Mouse (Mus musculus): ENCODE data around the gene Etnk1. TPM values are rescaled to one million over a fixed set of nuclear protein-coding genes. Genes with fewer than 3 reads are reported as not detected.

Etnk1 gene
- total and polyA plus RNA-seq, 3 experiments: 29.9 to 37.0 (median 33.6) TPM

GRCm38 (mm10) chr6:143224057-143224456 is 57.0 kb downstream of the Etnk1 start:
- Histone ChIP-seq H3K4me1 (ENCODE audit: control insufficient read depth in 1 of 2, insufficient read depth in 2 of 2, low read length in 2 of 2) (no peaks in the 10 kb centered on the region; a peak in 1 of 4 replicates), H3K27me3 (ENCODE audit: control insufficient read depth in 1 of 2, insufficient read depth in 2 of 2, low read length in 2 of 2) (no peaks in the 10 kb centered on the region), H3K9ac (ENCODE audit: control insufficient read depth, low read depth, low read length, poor library complexity, severe bottlenecking) (no peak overlapping the region), H3K9me3 (replicated peaks; ENCODE audit: insufficient read depth, low read length) (no peaks in the 10 kb centered on the region), H3K36me3 (ENCODE audit: control insufficient read depth in 1 of 2, insufficient read depth in 2 of 2, low read length in 2 of 2) (no peaks in the 10 kb centered on the region), H3K27ac (ENCODE audit: control insufficient read depth, low read depth, low read length) (no peak overlapping the region), H3K4me3 (ENCODE audit: control insufficient read depth in 1 of 2, insufficient read depth in 1 of 2, low read depth in 2 of 2, low read length in 2 of 2) (no peak overlapping the region), H3K79me2 (ENCODE audit: control insufficient read depth, insufficient read depth, low read length, poor library complexity) (no peaks in the 10 kb centered on the region)
- TF ChIP-seq POLR2AphosphoS5 (IDR thresholded peaks at IDR 0.05; ENCODE audit: borderline replicate concordance, low read depth, low read length) (no peak), E2F4 (IDR thresholded peaks at IDR 0.05; ENCODE audit: borderline replicate concordance, low read depth, low read length) (no peak), MXI1 (IDR thresholded peaks at IDR 0.05; ENCODE audit: low read depth, low read length) (no peak), ZNF384 (IDR thresholded peaks at IDR 0.05; ENCODE audit: low read depth, low read length) (no peak), GATA1 (IDR thresholded peaks at IDR 0.05; ENCODE audit: low read depth, low read length) (no peak), HCFC1 (IDR thresholded peaks at IDR 0.05; ENCODE audit: low read depth, low read length) (no peak), USF2 (IDR thresholded peaks at IDR 0.05; ENCODE audit: borderline replicate concordance in 1 of 2, insufficient read depth in 1 of 2, low read depth in 1 of 2, low read length in 2 of 2) (no peak), GABPA (IDR thresholded peaks at IDR 0.05; ENCODE audit: low read depth, low read length) (no peak), ZC3H11A (IDR thresholded peaks at IDR 0.05; ENCODE audit: low read depth, low read length) (no peak), ETS1 (IDR thresholded peaks at IDR 0.05; ENCODE audit: low read depth, low read length) (no peak), POLR2AphosphoS2 (IDR thresholded peaks at IDR 0.05; ENCODE audit: low read length) (no peak), SIN3A (IDR thresholded peaks at IDR 0.05; ENCODE audit: low read length) (no peak), TAL1 (IDR thresholded peaks at IDR 0.05; ENCODE audit: low read length) (no peak), JUND (IDR thresholded peaks at IDR 0.05; ENCODE audit: low read depth, low read length) (no peak), ZMIZ1 (IDR thresholded peaks at IDR 0.05; ENCODE audit: low read depth, low read length) (no peak), MYB (IDR thresholded peaks at IDR 0.05; ENCODE audit: low read depth, low read length) (no peak)
- DNase-seq (ENCODE audit: low read depth, low spot score): no peak

DNA sequence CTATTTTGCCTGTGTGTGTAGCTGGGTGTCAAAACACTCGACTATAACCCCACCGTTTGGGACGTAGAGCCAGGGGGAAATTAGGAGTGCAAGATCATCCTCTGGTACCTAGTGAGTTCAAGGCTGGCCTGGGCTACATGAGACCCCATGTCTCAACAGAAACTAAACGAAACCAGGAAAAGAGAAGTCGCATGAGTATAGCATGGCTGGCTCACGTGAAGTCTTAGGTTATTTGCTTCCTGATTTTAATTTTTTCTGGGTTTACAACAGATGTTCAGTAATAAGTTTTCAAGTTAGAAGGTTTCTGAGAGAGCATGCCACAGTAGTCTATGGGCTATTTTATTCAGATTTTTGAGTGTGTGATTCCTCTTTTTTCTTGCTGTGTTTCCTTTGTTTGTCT is 57.9 kb downstream of the Etnk1 start:
- Histone ChIP-seq H3K9me3 (replicated peaks; ENCODE audit: insufficient read depth, low read length) (no peaks in the 10 kb centered on the region), H3K4me3 (ENCODE audit: control insufficient read depth in 1 of 2, insufficient read depth in 1 of 2, low read depth in 2 of 2, low read length in 2 of 2) (no peak overlapping the region), H3K79me2 (ENCODE audit: control insufficient read depth, insufficient read depth, low read length, poor library complexity) (no peaks in the 10 kb centered on the region), H3K27me3 (ENCODE audit: control insufficient read depth in 1 of 2, insufficient read depth in 2 of 2, low read length in 2 of 2) (no peaks in the 10 kb centered on the region), H3K9ac (ENCODE audit: control insufficient read depth, low read depth, low read length, poor library complexity, severe bottlenecking) (no peak overlapping the region), H3K36me3 (ENCODE audit: control insufficient read depth in 1 of 2, insufficient read depth in 2 of 2, low read length in 2 of 2) (no peaks in the 10 kb centered on the region), H3K27ac (ENCODE audit: control insufficient read depth, low read depth, low read length) (no peak overlapping the region), H3K4me1 (ENCODE audit: control insufficient read depth in 1 of 2, insufficient read depth in 2 of 2, low read length in 2 of 2) (no peaks in the 10 kb centered on the region; a peak in 1 of 4 replicates)
- TF ChIP-seq ZC3H11A (IDR thresholded peaks at IDR 0.05; ENCODE audit: low read depth, low read length) (no peak), ELF1 (IDR thresholded peaks at IDR 0.05; ENCODE audit: low read depth, low read length) (no peak), POLR2AphosphoS5 (IDR thresholded peaks at IDR 0.05; ENCODE audit: borderline replicate concordance, low read depth, low read length) (no peak), MXI1 (IDR thresholded peaks at IDR 0.05; ENCODE audit: low read depth, low read length) (no peak), SIN3A (IDR thresholded peaks at IDR 0.05; ENCODE audit: low read length) (no peak), ZNF384 (IDR thresholded peaks at IDR 0.05; ENCODE audit: low read depth, low read length) (no peak)
- no peak for DNase-seq (ENCODE audit: low read depth, low spot score)

All from MEL (cell line).